Mouse (Mus musculus) c-Kit-positive CD71-positive TER-119-negative erythroid progenitor cells, embryonic 14.5 days (primary cell): ENCODE measurements around the gene Gm17019.
"Not testable (repeated sequence)": the region's sequence is repeated elsewhere in the genome, so short reads cannot be mapped to it uniquely, and the experiment has no call there.

ENCODE experiments used
- DNase-seq: peaks from one replicate; pipeline ENCODE4 v3.0.0-alpha.2; 2013; ENCODE audit warnings: low read depth

Gm17019 gene

DNA sequence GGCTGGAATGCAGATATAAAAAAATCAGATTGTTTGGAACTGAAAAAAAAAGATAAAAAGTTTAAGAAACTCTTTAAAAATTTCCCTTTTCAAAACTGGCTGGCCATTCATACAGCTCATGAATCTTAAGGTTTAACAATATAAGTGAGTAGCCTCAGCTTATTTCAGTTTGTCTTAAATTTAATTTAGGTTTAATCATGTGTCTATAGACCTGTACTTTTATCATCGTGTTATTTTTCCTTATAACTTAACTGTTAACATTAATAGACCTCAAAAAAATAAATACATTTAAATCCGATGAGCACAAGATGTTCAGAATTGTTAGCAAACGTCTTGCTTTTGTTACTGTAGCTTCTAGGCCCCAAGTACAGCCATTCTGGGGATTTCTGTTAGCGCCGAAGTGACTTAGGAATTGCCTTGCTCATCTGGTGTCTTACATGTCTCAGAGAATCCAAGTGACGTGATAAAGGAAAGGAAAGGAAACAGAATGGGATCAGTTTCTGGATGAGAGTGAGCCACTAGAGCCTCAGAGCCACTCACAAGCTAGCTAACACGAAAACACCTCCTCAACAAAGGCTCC, 36.0 kb downstream of the Gm17019 start:
- not testable (repeated sequence) for DNase-seq

DNA sequence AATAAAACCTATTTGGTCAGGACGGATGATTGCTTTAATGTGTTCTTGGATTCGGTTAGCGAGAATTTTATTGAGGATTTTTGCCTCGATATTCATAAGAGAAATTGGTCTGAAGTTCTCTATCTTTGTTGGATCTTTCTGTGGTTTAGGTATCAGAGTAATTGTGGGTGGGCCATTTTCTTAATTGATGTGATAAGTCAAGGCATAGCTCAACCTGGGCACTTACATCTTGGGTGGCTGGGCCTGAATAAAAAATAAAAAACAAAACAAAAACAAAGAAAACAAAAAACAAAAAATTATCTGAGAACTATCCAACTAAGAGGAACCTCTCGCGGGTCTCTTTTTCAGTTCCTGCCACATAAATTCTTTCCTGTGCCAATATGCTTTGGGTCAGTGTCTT, 38.7 kb downstream of the Gm17019 start:
- DNase-seq: not testable (repeated sequence)

DNA sequence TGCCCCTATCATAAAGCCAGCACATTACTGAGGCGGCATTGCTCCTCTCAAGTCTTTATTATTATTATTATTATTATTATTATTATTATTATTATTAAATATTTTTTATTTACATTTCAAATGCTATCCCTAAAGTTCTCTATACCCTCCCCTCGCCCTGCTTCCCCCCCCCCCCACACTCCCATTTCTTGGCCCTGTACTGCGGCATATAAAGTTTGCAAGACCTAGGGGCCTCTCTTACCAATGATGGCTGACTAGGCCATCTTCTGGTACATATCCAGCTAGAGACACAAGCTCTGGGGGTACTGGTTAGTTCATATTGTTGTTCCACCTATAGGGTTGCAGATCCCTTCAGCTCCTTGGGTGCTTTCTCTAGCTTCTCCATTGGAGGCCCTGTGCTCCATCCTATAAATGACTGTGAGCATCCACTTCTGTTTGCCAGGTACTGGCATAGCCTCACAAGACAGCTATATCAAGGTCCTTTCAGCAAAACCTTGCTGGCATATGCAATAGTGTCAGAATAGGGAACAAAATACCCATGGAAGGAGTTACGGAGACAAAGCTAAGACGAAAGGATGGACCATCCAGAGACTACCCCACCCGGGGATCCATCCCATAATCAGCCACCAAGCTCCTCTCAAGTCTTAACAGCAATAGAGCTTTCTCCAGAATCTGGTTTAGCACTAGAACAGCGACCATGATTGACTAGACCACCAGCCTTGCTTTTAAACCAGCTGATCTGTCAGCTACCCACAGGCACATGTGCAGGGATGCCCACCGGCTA, 42.2 kb downstream of the Gm17019 start:
- not testable (repeated sequence) for DNase-seq

DNA sequence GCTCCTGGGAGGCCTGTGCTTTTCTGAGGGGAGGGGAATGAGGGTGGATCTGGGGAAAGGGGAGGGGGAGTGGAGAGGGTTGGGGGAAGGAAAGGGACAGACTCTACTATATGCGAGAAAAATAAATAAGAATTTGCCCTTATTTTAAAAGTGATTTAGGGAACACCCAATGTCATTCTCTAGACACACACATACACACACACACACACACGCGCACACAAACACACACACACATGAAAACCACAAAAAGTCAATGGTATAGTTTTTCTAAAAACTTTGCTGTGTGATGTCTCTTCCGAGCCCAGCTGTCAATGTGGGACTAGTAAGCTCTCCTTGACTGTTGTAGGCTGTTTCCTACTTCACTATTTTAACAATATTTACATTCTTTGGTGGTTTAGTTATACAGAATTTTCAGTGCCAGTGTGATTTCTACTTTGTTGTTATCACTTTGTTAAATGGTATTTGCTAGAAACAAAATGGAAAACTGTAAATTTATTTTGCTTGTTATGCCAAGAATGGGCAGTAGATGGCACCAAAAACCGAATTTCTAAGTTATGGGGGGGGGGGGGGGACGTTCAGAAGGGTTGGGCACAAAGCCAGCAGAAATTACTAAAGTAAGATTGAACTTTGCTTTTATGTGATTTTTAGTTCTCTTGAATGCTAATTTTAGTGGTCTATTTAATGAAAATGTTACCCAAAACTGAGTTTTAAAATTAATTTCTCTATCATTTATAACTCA, 46.0 kb downstream of the Gm17019 start:
- DNase-seq: not testable (repeated sequence)
